Mouse (Mus musculus): ENCODE results near the gene Abcc5.

Abcc5 gene

GRCm38 (mm10) chr16:20357837-20358236, 68.4 kb downstream of the Abcc5 start:
- no peak for DNase-seq

GRCm38 (mm10) chr16:20354762-20355161, 71.4 kb downstream of the Abcc5 start:
- DNase-seq, result no peak

- DNase-seq, result no peak
These were observed 72.2 kb downstream of the Abcc5 start for GRCm38 (mm10) chr16:20354011-20354410.

GRCm38 (mm10) chr16:20345464-20345863, 80.7 kb downstream of the Abcc5 start:
- DNase-seq, result no peak

- DNase-seq, result no peak
These were observed 87.6 kb downstream of the Abcc5 start for GRCm38 (mm10) chr16:20338616-20339015.

- DNase-seq, result no peak
These were observed 91.3 kb downstream of the Abcc5 start for GRCm38 (mm10) chr16:20334918-20335317.

GRCm38 (mm10) chr16:20328306-20328705, 97.9 kb downstream of the Abcc5 start:
- DNase-seq, result no peak

GRCm38 (mm10) chr16:20325286-20325685, 100.9 kb downstream of the Abcc5 start, which contains the start of gene Cyp2ab1:
Cyp2ab1 (minus strand) TSS chr16:20325404.
- DNase-seq, result no peak

GRCm38 (mm10) chr16:20323907-20324306, 102.3 kb downstream of the Abcc5 start:
- no peak for DNase-seq

GRCm38 (mm10) chr16:20322274-20322673, 103.9 kb downstream of the Abcc5 start:
- no peak for DNase-seq

- no peak for DNase-seq
These were observed 109.4 kb downstream of the Abcc5 start for GRCm38 (mm10) chr16:20316770-20317169.

GRCm38 (mm10) chr16:20315266-20315665, 110.9 kb downstream of the Abcc5 start:
- DNase-seq, result no peak

GRCm38 (mm10) chr16:20312272-20312671, 113.9 kb downstream of the Abcc5 start:
- DNase-seq, result no peak

GRCm38 (mm10) chr16:20301770-20302649, 124.2 kb downstream of the Abcc5 start, which contains the start of gene Parl:
Parl (minus strand) TSS chr16:20302387.
- peak; percentile 80 to 81 for DNase-seq

GRCm38 (mm10) chr16:20300076-20300475, 126.1 kb downstream of the Abcc5 start:
- no peak for DNase-seq
